Mouse (Mus musculus) skeletal muscle tissue, adult 2 months (tissue): ENCODE results near the gene Dock2.

ENCODE experiments used
- DNase-seq: peaks from one replicate; pipeline ENCODE4 v3.0.0-alpha.2; 2012; ENCODE audit warnings: low read depth, low spot score

The Dock2 gene

DNA sequence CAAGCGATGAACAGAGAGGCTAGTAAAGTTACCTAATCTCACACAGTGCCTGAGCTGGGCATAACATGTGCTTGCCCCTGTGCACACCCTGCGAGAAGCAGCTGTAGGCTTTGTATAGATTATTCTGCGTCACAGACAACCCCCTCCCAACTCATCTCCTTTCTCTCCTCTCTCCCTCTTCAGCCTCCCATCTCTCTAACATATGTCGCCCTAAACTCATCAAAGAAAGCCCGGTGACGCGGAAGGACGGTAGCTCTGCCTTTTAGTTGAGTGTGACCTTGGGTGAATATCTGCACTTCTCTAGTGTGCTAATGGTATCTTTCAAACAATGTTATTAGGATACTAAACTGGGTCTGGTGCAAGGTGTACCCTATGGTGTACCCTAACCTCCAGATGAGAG is 13.7 kb downstream of the Dock2 start:
- DNase-seq: no peak

DNA sequence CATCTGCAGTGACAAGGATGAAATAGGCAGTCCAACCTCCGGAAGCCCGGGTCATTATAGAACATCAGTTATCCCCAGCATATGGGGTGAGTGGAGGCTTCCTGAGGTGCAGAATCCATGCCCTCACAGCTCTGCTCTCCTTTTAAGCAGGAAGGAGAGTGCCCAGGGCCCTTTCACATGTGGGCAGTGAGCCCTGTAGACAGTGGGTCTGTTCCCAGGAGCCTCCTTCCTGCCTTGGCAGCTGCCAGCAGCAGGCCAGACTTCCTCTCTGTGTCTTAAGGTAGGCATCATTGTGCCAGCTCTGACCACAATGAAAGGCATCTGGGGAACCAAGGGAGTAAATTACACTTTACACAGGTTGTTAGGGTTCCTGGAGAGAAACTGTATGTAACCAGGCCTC is 14.3 kb downstream of the Dock2 start:
- no peak for DNase-seq

DNA sequence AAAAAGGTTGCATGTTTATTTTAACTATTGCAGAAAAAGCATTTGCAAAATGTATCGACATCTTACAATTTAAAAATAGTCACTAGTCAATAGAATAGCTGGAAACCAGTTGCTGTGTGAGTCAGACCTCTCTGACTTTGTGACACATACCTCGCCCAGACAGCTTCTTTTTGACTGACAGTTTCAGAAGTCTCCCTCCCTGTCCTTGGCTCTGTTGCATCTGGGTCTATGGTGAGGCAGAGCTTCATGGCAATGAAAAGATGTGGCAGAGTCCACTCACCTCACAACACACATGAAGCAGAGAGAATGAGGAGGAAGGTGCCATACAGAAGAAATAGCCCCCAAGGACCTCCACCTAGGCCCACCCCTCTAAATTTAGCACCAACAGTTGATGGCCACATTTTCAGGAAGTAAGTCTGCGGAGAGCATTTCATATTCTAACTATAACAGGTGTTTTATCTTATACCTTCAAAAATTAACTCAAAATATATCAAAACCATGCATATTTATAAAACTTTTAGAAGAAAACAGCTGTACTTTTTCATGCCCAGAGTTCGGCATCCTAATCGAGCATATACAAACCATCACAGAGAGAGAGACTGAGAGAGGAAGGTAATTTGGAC is 19.8 kb downstream of the Dock2 start:
- DNase-seq: no peak

DNA sequence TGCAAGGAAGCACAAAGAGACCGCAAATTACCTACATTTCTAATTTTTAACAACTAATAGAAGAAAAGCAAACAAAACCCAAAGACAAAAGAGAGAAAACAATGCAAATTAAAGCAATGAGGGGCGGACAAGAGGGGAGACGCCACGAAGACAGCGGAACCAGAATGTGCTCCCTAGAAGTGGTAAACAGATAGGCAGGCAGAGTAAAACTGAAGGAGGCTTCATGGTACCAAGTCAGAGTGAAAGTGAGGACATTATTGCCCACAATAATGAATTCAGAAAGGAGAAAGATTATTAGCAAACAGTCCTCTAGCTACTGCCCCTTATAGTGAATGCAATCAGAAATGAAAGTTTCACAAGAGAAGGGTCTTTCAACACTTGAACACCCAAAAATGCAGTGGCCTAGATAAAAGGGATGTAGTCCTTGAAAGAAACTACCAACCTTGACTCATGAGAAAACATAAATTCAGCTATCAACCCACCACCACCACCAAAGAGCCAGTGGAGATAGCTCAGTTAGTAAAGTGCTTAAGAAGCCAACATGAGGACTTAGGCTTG is 21.0 kb downstream of the Dock2 start:
- DNase-seq: no peak

DNA sequence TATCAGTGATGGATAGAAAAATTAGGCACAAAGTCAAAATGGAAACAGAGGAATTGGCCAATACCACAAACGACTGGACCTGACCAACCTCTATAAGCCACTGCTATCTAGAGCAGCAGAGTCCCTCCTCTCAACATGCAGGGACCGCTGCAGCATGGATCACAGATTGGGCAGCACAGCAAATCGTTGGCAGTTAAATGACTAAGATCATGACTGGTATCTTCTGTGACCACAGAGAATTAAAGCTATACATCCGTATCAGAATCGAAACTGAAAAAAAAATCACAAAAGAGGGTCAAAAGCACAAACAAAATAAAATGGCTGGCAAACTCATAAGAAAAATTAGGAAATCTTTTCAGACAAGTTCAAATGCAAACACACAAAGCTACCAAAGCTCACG is 21.6 kb downstream of the Dock2 start:
- no peak for DNase-seq

DNA sequence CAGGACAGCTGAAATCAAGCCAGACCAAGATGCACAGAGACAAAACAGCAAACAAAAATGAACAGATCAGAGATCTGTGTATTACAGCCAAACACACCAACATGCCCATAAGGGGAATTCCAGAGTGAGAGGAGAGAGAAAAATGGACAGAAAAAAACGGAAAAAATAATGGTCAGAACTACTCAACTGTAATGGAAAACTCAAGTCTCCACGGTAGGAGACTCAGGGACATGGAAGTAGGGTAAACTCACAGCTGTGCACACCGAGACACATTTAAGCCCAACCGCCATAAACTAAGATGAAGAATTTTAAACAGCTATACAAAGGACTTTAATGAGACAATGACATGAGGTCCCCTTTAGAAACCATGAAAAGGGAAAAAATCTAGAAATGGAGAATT is 24.1 kb downstream of the Dock2 start:
- DNase-seq: no peak

DNA sequence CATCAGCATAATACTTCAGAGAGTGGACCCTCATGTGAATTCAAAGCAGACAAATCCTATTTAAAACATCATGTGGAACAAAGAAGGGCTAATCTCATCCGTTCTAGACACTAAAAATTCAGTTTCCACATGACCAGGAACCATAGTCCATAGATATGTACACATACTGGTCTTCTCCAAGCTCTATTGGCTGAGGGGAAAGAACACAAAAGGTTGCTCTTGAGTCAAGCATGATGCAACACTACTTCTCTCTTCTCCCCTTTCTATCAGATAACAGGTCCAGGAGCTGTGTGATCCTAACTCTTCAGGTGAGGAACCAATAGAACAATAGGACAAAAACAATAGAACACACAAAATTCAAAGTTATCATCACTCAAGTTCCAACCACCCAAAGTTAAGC is 42.6 kb downstream of the Dock2 start:
- no peak for DNase-seq

DNA sequence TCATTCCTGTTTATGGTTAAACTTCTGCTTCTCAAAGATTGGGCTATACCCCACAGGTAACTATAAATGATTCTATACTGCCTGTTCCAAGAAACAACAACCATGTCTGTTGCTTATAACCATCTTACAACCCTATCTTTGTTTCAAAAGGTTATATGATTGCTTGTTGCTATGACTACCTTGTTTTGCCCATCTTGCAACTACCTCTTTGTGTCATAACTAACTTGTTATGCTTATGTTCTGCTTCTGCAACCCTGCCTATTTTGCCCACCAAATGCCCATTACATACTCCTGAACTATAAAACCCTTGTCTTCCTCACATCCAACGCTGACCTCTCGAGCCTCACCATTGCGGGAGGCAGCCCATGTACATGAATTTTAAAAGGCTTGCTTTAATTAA is 43.9 kb downstream of the Dock2 start:
- DNase-seq: no peak

DNA sequence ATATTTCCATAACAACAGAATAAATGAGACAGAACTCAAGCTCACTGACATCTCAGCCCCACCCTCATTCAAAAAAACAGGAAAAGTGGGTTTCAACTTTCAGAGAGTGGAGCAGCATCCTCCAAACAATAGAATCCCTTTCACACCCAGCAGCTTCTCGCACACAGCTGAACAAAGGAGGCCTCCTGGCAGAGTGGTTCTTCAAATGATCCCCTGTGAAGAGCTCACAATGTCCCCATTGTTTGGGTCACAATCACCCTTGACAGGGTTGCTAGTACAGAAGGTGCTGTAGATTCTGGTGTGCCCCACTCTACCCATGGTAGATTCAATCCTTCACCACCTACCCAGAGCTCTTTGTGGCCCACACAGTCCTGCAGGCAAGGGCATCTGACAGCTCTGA is 44.7 kb downstream of the Dock2 start:
- DNase-seq: no peak

DNA sequence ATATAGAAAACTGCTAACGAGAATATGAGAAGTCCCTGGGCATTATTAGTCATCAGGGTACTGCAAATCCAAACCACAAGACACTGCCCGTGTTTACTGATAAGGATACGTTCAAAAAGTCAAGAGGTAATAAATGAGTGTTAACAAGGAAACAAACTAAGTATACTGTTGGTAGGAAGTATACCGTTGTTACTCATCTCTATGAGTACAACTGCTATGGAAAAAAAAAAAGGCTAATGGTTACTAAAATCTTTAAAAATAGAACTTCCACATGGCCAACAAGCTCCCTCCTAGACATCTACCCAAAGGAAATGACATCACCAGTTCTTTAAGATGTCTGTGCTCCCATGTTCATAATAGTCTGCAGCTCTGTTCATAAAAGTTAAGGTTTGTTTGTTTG is 46.5 kb downstream of the Dock2 start:
- no peak for DNase-seq

DNA sequence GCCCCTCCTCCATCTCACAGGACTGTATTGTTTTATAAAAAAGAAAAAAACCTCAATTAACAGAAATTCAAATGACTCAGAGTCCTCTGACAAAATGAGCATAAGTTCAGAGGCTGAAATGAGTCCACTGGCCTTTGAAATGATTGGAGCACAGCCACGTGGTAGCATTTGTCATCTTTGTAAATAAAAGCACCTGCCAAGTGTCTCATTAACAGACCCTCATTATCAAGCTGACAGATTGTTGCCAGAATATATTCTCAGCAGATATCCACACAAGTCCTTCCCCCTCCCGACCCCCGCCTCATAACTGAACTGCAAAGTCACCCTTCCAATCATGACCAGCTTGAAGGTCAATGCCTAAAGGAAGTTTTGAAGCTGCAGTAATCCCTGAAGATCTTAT is 49.7 kb downstream of the Dock2 start:
- no peak for DNase-seq

DNA sequence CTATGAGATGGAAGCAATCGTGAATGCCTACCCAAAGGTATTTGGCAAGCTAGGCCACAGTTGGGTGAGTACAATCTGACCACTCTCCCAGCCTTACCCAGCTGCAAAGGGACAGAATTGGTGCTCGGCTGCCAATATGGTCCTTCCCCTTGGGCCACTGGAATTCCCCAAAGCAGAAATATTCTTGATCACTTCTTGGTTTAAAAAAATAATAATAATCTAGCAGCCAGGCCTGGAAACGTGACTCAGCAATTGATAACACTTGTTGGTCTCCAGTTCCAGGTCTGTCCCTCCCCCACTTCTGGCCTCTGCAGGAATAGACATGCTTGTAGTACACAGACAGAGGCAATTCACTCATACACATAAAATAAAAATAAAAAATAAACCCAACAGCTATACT is 56.2 kb downstream of the Dock2 start:
- DNase-seq: no peak

DNA sequence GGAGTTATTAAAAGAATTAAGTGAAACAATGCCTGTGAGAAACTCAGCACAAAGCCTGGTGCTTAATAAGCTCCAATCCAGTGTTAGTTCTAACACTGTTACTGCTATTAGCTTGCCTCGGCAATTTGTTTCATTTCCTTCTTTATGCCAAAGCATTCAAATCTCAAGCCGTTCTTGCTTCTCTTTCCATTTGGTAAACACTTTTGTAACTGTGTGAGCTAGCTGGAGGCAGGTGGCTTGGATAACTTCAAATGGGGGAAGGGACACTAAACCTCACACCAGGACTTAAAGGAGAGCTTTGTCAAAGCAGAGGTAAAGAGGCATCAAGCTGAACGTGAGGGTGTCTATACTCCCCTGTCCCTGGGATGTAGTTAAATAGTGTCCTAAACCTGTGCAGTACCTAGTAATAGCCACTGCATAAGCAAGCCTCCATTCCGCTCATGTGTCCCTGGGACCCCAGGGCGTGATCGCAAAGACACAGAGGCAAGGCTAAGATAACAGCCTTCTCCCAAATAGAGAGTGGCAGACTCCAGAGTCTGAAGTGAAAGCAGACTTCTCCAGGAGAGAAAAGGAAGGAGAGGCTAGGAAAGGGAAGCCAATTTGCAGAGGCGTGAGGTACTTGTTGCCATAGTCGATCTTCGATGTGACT is 56.9 kb downstream of the Dock2 start:
- DNase-seq: no peak

DNA sequence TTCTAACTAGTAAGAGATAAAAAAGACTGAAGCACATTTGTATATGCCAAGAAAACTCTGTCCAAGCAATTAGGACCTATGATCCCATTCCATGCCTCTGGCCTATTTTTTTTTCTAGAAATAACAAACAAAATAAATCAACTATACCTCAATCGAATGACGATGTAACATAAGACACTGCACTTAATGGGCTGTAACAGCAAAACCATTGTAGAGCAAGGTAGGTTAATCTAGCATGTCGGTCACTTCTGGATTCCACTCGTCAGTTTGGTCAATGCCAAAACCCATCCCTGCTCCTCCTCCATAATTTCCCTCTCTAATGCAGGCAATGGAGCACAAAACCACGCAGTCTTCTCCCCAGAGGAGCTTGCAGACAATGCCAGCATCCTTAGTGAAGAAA is 70.3 kb downstream of the Dock2 start:
- no peak for DNase-seq

DNA sequence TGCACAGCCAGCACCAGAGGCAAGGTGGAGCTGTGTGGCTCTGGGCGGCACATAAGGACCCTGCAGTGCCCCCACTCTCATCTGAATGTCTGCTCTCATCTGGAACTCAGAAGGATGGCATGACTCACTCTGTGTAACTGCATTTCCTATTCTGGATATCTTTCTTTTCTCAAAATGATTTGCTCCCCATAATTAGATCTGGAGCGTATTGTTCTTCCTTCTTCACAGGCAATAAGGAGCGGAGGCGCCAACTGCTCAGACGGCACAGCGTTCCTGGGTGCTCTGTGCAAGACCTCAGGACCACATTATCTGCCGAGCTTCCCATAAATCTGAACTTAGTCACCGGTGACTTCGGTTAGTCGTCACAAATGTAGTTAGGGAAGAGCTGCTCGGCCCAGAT is 75.4 kb downstream of the Dock2 start:
- DNase-seq: no peak

DNA sequence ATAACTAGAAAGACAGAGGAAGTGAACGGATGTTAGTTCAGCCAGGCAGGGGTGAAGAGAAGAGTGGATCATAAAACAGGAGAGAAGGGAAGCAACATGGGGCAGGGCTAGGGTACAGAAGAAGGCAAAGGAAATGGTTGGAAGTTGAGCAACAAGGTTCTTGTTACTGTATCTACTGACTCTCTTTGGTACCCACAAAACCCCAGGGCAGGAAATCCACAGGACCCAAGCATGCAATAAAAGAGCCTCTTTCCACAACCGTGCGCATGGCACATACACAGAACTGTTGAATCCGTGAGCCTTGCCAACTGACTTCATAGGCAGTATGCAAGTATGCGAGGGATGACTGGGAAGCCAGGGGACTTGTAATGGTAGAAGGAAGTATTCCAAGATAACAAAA is 76.3 kb downstream of the Dock2 start:
- DNase-seq: no peak

DNA sequence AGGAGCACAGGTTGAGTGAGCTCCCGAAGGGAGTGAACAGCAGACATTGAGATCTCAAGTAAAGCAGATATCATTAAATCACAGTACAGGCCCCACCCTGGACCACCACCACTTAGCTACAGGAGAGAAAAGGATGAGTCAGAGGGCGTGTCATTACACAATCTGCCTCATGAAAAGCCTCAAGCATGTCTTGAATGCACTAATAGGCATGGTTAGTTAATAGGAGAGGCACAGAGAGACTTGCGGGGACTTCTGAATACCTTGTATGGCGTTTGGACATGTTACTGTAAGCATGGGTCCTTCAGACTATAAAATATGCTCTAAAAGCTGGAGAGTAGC is 78.6 kb downstream of the Dock2 start:
- DNase-seq: no peak

DNA sequence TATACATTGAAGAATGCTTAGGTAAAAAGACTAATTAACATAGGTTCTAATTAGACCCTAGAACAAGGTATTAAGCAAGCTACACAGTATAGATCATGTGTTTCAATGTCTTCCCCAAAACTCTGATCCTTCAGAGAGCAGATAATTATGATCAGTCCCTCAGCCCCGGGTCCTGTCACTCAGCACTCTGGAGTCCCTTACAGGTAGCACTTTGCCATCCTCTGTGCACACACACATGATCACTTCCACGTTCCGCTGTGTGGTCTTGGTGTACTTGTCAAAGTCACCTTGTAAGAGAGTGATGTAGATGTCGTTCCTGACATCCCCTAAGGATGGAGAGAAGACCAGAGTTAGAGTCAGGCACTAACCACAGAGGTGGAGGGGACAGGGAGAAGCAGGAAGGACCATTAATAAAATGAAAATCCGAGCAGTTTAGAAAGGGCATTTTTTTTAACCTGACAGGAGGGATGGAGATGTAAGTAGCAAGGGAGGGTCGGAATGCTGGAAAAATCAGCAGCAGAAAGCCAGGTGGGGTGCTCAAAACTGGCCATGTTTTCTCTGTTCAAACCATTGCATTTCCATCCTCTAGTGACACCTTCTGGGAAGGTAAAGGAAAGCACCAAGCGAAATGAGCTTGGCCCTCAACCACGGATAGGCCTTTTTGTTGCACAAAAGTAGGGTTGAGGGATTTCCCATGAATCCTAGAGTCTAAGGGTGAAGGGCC is 79.1 kb downstream of the Dock2 start:
- no peak for DNase-seq

DNA sequence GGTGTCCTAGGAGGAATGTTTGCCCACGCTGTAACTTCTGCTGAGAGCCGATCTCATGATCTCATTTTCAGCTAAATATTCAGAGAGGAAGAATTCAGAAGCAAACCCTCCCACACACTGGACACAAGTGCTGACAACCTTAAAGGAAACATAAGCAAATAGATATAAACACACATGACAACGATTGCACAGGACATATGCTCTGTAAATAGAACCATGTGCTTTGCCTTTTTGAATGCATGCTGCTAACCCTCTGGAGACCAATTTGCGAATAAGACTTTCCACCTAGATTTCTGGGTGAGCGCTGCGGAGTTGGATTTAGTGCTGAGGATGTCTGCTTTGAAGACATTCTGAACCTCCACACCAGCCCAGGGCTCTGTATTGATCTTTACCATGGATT is 79.8 kb downstream of the Dock2 start:
- no peak for DNase-seq

DNA sequence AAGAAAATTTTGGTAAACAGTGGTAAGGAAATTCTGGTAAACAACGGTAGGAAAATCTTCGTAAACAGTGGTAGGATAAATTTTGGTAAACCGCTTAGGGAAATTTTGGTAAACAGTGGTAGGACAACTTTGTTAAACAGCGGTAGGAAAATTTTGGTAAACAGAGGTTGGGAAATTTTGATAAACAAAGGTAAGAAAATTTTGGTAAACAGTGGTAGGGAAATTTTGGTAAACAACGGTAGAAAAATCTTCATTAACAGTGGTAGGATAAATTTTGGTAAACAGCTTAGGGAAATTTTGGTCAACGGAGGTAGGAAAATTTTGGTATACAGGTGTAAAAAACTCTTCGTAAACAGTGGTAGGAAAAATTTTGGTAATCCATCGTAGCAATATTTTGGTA is 101.9 kb downstream of the Dock2 start:
- DNase-seq: peak; percentile 22

DNA sequence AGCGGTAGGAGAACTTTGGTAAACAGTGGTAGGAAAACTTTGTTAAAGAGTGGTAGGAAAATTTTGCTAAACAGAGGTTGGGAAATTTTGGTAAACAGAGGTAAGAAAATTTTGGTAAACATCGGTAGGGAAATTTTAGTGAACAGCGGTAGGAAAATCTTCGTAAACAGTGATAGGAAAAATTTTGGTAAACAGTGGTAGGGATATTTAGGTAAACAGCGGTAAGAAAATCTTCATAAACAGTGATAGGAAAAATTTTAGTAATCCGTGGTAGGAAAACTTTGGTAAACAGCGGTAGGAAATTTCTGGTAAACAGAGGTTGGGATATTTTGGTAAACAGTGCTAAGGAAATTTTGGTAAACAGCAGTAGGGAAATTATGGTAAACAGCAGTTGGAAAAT is 239.1 kb downstream of the Dock2 start:
- DNase-seq: peak; percentile 6

DNA sequence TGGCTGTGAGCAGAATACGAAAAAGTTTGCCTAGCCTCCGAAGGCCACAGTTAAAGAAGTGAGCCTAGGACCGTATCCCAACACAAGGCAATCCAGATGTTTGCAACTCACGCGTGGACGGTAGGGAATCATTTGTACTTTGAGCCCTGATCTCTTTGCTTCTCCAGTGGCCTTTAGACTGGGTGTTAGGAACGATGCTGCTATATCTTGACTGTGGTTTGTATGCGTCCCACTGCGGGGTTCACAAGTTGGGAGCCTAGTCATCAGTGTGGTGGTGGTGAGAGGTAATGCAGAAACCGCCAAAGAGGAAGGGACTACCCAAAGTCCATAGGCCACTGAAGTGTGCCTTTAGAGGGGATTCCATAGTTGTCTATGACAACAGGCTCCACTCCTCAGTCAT is 251.6 kb downstream of the Dock2 start:
- no peak for DNase-seq

DNA sequence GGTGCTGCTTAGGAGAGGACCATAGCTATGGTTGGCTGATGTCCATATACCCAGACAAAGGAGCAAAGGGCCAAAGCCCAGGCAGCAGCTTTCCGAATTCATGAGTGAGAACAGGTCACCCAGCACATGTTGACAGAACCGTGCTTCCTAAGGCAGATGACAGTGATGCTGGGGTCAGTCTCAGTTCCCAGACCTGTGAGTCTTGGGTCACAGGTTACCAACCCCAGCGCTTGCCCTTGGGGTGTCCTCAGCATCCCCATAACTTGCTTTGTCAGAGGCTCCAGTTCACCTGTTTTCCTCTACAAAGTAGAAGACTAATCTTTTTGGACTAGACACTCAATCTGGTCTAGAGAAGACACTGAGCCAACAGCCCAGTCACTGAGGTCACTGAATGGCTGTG is 252.7 kb downstream of the Dock2 start:
- no peak for DNase-seq
